Mouse (Mus musculus) embryonic stem cell, embryonic (primary cell): Measurements from ENCODE around the gene Tmem14c.
"Not testable (repeated sequence)": the region's sequence is repeated elsewhere in the genome, so short reads cannot be mapped to it uniquely, and the experiment has no call there.

Experiments
- CTCF ChIA-PET, 4 experiments: fragments of 300-600 bp in 2 of 4; fragments of 350-600 bp in 2 of 4; sonication (Branson Sonifier 250); formaldehyde crosslinking; loops; one replicate each; lab custom pipeline; 2022; ENCODE audit warnings: inconsistent platforms in 2 of 4; lab: Charles Lee
- POLR2A ChIA-PET, 4 experiments: fragments of 300-600 bp in 2 of 4; fragments of 350-600 bp in 2 of 4; sonication (Branson Sonifier 250); formaldehyde crosslinking; loops; one replicate each; lab custom pipeline; 2022; ENCODE audit warnings: antibody characterized with exemption in 4 of 4, inconsistent platforms in 1 of 4; lab: Charles Lee

Tmem14c gene

GRCm38 (mm10) chr13:41015829-41016634 is at the start of gene Tmem14c:
Tmem14c (plus strand) TSS chr13:41016292.
- POLR2A ChIA-PET: interaction anchor here (0.9 to 1.4 kb wide), 5 partner anchors 14 to 234 kb away, joined by 3 to 7 read pairs (median 3); partner anchors contain the start of genes Pak1ip1 (in 1 of the 4) and Smim13 (in 1 of the 4)

DNA sequence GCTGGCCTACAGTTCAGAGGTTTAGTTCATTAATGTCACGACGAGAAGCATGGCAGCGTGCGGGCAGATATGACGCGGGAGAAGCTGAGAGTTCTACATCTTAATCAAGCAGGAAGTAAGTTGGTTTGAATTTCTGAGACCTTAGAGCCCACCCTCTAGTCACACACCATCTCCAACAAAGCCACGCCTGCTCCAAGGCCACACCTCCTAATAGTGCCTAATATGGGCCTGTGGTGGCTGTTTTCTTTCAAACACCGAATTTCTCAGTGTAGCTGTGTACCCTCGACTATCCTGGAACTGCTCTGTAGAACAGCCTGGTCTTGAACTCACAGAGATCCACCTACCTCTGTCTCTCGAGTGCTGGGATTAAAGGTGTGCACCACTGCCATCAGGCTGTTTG is 48.5 kb upstream of the Tmem14c start:
- ChIA-PET POLR2A (interaction anchor here in 2 of 4 experiments (0.6 to 4.1 kb wide), 7 partner anchors 8 to 1917 kb away, joined by 3 to 16 read pairs (median 3); no protein-coding TSS in a partner anchor), CTCF (interaction anchor here in 1 of 4 experiments (2.4 kb wide), 1 partner anchor 10 kb away, joined by 7 read pairs; no protein-coding TSS in a partner anchor)

More at GRCm38 (mm10) chr13:41015829-41016634, at the start of gene Tmem14c:
- CTCF ChIA-PET: interaction anchor here in 2 of 4 experiments (0.6 kb wide), 2 partner anchors 32 to 99 kb away, joined by 3 read pairs; no protein-coding TSS in a partner anchor

GRCm38 (mm10) chr13:40968564-40968963 is 47.5 kb upstream of the Tmem14c start:
- CTCF ChIA-PET: interaction anchor here in 1 of 4 experiments (2.4 kb wide), 1 partner anchor 9 kb away, joined by 7 read pairs; no protein-coding TSS in a partner anchor
- POLR2A ChIA-PET: interaction anchor here in 2 of 4 experiments (0.7 to 4.1 kb wide), 8 partner anchors 9 to 75 kb away, joined by 3 to 16 read pairs (median 4); no protein-coding TSS in a partner anchor

GRCm38 (mm10) chr13:40969761-40970390 is 46.2 kb upstream of the Tmem14c start:
- ChIA-PET CTCF (interaction anchor here in 3 of 4 experiments (0.5 to 2.4 kb wide), 4 partner anchors 8 to 175 kb away, joined by 3 to 11 read pairs (median 6); no protein-coding TSS in a partner anchor), POLR2A (interaction anchor here in 2 of 4 experiments (0.7 to 1.9 kb wide), 6 partner anchors 27 to 115 kb away, joined by 3 to 10 read pairs (median 4); no protein-coding TSS in a partner anchor)

DNA sequence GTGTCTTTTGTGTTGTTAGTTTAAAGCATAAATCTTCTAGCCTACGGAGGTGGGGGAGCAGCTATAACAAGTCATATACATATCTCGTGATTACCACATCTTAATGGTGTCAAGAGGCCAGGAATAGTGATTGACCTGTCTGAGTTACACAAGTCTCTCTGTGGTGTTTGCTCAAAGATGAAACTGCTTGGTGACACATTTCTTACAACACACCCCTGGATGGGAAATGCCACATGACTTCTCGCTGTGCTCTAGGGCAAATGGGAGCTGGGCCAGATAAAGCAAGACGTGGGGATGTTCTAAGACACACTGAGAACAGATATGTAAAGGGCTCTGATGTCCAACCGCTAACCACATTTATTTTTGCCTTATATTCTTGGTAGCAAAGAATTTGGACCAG is 44.8 kb upstream of the Tmem14c start:
- POLR2A ChIA-PET: interaction anchor here in 2 of 4 experiments (0.5 to 2.4 kb wide), 2 partner anchors 20 to 116 kb away, joined by 4 to 7 read pairs; no protein-coding TSS in a partner anchor
- CTCF ChIA-PET: interaction anchor here in 1 of 4 experiments (1.0 kb wide), 1 partner anchor 121 kb away, joined by 3 read pairs; no protein-coding TSS in a partner anchor

DNA sequence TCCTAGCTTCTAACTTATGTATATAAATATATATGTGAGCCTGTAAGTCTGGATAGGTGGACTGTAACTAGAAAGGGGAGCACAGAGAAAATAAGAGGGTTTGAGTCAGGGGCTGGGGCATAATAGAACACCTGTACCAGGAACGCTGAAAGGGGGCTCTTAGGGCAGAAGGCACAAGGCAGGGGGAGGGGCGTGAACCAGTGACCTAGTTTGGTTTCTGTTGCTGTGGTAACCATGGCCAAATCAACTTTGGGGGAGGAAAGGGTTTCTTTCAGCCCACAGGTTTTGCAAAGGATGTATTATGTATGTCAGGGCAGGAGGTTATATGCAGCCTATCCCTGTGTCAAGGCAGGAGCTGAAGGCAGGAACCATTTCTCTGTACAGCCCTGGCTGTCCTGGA is 44.3 kb upstream of the Tmem14c start:
- ChIA-PET POLR2A (interaction anchor here in 2 of 4 experiments (0.7 to 2.4 kb wide), 6 partner anchors 10 to 52 kb away, joined by 3 to 7 read pairs (median 3); no protein-coding TSS in a partner anchor), CTCF (no interaction called here)

DNA sequence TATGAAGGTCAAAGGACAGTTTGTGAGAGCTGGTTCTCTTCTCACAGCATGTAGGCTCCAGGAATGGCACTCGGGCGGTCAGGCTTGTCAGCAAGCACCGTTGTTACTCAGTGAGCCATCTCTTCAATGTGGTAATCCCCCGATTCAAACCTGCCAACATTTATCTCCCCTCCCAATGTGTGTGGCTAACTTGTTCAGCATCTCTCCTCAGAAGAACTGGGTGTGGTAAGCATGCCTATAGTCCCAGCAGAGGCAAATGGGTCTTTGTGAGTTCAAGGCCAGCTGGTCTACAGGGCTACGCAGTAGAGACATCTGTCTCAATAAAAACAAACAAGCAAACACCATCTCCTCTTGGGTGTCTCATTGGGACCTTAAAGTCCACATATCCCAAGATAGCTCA is 43.1 kb upstream of the Tmem14c start:
- CTCF ChIA-PET: interaction anchor here in 1 of 4 experiments (0.6 kb wide), 1 partner anchor 15 kb away, joined by 4 read pairs; no protein-coding TSS in a partner anchor
- POLR2A ChIA-PET: interaction anchor here in 3 of 4 experiments (0.5 to 2.4 kb wide), 7 partner anchors 9 to 851 kb away, joined by 3 to 8 read pairs (median 3); no protein-coding TSS in a partner anchor

GRCm38 (mm10) chr13:40977609-40978008 is 38.5 kb upstream of the Tmem14c start:
- CTCF ChIA-PET: interaction anchor here (0.5 to 2.3 kb wide), 15 partner anchors 9 to 1291 kb away, joined by 3 to 7 read pairs (median 3); partner anchors contain the start of gene Elovl2 (in 1 of the 4)
- POLR2A ChIA-PET: interaction anchor here in 2 of 4 experiments (0.8 to 3.1 kb wide), 6 partner anchors 10 to 123 kb away, joined by 3 to 8 read pairs (median 4); partner anchors contain the start of gene Pak1ip1 (in 1 of the 2)

DNA sequence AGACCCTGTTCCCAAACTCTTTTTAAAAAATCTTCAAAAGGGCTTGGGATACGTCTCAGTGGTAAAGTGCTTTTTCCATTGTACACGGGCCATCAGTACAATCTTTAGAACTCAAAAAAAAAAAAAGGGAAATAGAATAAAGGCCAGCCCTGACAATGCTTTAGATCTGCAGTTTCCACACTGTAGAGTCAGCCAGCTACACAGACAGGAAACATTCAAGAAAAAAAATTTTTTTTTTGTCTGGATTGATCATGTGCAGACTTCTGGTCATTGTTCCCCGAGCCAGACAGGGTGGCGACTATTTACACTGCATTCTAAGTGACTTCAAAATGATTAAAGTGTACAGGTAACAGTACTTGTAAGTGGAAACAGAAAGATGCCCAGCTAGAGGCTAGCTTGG is 37.4 kb upstream of the Tmem14c start:
- POLR2A ChIA-PET: interaction anchor here in 2 of 4 experiments (1.1 to 3.1 kb wide), 4 partner anchors 22 to 129 kb away, joined by 3 to 8 read pairs (median 6); partner anchors contain the start of gene Pak1ip1 (in 1 of the 2)
- CTCF ChIA-PET: interaction anchor here in 3 of 4 experiments (0.5 to 2.3 kb wide), 10 partner anchors 10 to 181 kb away, joined by 3 to 7 read pairs (median 4); no protein-coding TSS in a partner anchor

DNA sequence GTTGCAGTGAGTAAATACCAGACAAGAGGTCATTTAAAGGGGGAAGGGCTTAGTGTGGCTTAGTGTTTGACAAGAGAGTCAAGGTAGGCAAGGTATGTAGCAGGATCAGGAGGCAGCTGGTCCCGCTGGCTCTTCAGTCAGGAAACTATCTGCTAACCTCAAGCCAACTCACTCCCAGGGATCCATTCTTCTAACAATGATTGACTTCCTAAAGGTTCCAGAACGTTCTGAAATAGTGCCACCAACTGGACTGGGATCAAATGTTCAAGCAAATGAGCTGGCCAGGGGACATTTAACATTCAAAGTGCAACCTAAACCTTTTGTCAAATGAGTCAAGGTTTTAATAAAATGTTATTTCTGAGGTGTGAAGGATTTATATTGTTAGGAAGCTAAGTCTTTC is 36.8 kb upstream of the Tmem14c start:
- CTCF ChIA-PET: interaction anchor here in 1 of 4 experiments (1.1 kb wide), 1 partner anchor 69 kb away, joined by 5 read pairs; no protein-coding TSS in a partner anchor
- POLR2A ChIA-PET: interaction anchor here in 3 of 4 experiments (0.7 to 3.1 kb wide), 5 partner anchors 22 to 130 kb away, joined by 3 to 8 read pairs (median 4); partner anchors contain the start of gene Pak1ip1 (in 1 of the 3)

DNA sequence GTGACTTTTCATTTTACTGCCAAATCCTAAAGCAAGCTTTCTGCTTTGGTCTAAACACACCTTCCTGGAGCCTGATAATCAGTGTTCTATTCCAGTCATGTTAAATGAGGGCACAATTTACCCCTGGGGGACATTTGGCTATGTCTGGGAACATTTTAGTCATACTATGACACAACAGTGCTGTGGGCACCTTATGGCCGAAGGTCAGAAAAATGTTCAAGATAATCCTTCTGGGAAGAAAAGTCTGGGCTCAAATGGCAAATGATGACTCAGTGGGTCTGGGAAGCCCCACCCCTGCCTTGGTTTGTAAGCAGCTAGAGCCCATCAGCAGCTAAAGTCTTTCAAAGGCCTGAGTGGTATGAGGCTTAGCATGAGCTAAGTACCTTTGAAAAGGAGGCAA is 33.3 kb upstream of the Tmem14c start:
- CTCF ChIA-PET: interaction anchor here in 1 of 4 experiments (1.2 kb wide), 1 partner anchor 67 kb away, joined by 3 read pairs; no protein-coding TSS in a partner anchor

DNA sequence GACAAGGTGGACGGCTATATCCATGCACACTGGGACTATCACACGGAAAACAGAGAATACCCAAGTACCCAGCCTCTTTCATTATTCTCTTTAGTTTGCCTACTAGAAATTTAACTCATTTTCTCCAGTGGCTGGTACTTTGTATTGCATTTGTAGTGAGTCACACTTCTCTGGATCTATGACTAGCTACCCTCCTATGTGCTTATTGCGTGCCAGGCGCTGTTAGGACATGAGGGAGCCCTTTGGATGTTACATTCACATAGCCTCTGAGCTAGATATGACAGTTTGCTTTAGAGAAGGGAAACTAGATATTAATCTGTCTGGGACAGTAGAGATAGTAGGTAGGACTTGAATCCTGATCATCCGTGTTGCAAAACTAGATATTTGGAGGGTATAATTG is 30.0 kb upstream of the Tmem14c start:
- POLR2A ChIA-PET: interaction anchor here in 1 of 4 experiments (0.7 kb wide), 1 partner anchor 1064 kb away, joined by 6 read pairs; no protein-coding TSS in a partner anchor
- CTCF ChIA-PET: no interaction called here

More for the DNA sequence above, 33.3 kb upstream of the Tmem14c start:
- POLR2A ChIA-PET: interaction anchor here in 3 of 4 experiments (0.6 to 2.7 kb wide), 7 partner anchors 12 to 162 kb away, joined by 3 to 7 read pairs (median 4); no protein-coding TSS in a partner anchor

- POLR2A ChIA-PET: not testable (repeated sequence)
- CTCF ChIA-PET: interaction anchor here in 2 of 4 experiments (0.7 to 2.4 kb wide), 3 partner anchors 15 to 144 kb away, joined by 4 to 6 read pairs (median 6); no protein-coding TSS in a partner anchor
Observed at GRCm38 (mm10) chr13:40987608-40988303, 28.3 kb upstream of the Tmem14c start.

DNA sequence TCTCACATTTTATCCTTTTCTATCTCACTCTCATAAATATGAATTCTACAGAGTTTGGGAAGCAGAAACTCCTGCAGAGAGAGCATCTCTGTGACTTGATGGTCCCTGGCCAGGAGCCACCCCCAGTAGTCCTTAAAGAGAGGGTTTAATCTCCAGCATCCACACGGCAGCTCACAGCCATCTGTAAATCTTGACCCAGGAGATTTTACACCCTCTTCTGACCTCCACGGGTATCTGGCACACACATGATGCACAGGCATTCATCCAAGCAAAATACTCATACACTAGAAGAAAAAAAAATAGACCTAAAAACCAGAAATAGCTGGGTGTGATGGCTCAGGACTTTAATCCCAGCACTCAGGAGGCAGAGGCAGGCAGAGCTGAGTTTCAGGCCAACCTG is 27.7 kb upstream of the Tmem14c start:
- POLR2A ChIA-PET: no interaction called here
- CTCF ChIA-PET: interaction anchor here in 2 of 4 experiments (1.9 to 2.4 kb wide), 2 partner anchors 145 kb away, joined by 6 read pairs; no protein-coding TSS in a partner anchor

GRCm38 (mm10) chr13:40994487-40995263 is 21.4 kb upstream of the Tmem14c start:
- ChIA-PET POLR2A (interaction anchor here (0.6 to 1.7 kb wide), 23 partner anchors 9 to 1803 kb away, joined by 3 to 7 read pairs (median 3); no protein-coding TSS in a partner anchor), CTCF (interaction anchor here in 3 of 4 experiments (0.6 to 1.7 kb wide), 6 partner anchors 13 to 308 kb away, joined by 3 to 5 read pairs (median 4); partner anchors contain the start of gene Smim13 (in 1 of the 3))

GRCm38 (mm10) chr13:40998537-40998936 is 17.6 kb upstream of the Tmem14c start:
- POLR2A ChIA-PET, CTCF ChIA-PET: not testable (repeated sequence)
